Mouse (Mus musculus) ES-Bruce4 (cell line): Measurements from ENCODE around the gene Rusc2.

Experiments
- CTCF ChIP-seq: IDR thresholded peaks from one replicate; pipeline ENCODE4 v1.8.1; 2011; ENCODE audit warnings: low read depth, low read length
- EP300 ChIP-seq: IDR thresholded peaks from 2 replicates; pipeline ENCODE4 v1.6.1; 2011; ENCODE audit warnings: low read depth, low read length; ENCODE audit not compliant: insufficient read depth

DNA sequence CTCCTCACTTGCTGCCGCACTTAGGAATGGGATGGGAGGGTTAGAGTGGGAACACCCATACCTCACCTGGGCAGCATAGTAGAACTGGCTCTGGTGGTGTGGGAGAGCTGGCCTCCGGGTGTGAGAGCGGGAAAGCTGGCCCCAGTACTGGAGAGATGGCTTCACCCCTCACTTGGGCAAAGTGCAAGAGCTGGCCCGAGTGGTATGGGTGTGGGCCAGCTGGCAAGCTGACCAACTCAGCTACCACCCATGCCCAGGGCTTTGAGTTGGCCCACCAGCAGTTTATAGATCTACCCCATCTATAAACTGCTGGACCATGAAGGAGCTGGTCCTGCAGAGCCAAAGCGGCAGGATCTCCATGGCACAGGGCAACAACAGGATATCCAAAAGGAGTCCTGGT, 32.6 kb upstream of the Rusc2 start:
- TF ChIP-seq EP300 (no peak), CTCF (no peak)
